Mouse (Mus musculus): ENCODE measurements around the gene Hectd4.

Gene Hectd4

DNA sequence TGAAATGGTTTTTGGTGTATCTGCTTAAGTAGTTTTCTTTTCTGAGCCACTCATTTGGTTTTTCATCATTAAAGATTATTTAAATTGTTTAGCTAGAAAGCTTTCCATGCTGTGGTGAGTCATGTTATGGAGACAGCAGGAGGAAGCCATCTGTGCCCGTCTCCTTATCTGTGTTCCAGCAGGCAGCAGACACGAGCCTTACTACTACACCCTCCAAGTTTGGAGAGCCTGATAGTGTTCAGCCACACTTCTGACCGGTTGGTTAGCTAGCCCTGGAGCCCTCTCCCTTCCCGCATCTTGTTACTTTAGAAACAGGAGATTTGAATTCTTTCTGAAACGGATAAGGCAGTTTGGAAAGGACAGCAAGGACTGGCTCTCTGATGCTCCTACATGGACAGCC lies 16.2 kb downstream of the Hectd4 start:
- DNase-seq (ENCODE audit: low spot score): no peak

- no peak for DNase-seq (ENCODE audit: low spot score)
Measured at GRCm38 (mm10) chr5:121238208-121238607, 18.2 kb downstream of the Hectd4 start.

- DNase-seq (ENCODE audit: low spot score): no peak
Measured at GRCm38 (mm10) chr5:121239846-121240245, 19.8 kb downstream of the Hectd4 start.

- DNase-seq (ENCODE audit: low spot score): no peak
Measured at GRCm38 (mm10) chr5:121241182-121241581, 21.2 kb downstream of the Hectd4 start.

GRCm38 (mm10) chr5:121242261-121242660 lies 22.2 kb downstream of the Hectd4 start:
- no peak for DNase-seq (ENCODE audit: low spot score)

GRCm38 (mm10) chr5:121242701-121243100 lies 22.7 kb downstream of the Hectd4 start:
- DNase-seq (ENCODE audit: low spot score): no peak

- no peak for DNase-seq (ENCODE audit: low spot score)
Measured at GRCm38 (mm10) chr5:121243676-121244364, 23.8 kb downstream of the Hectd4 start.

- no peak for DNase-seq (ENCODE audit: low spot score)
Measured at GRCm38 (mm10) chr5:121244365-121244731, 24.3 kb downstream of the Hectd4 start.

- DNase-seq (ENCODE audit: low spot score): no peak
Measured at GRCm38 (mm10) chr5:121245201-121245600, 25.2 kb downstream of the Hectd4 start.

DNA sequence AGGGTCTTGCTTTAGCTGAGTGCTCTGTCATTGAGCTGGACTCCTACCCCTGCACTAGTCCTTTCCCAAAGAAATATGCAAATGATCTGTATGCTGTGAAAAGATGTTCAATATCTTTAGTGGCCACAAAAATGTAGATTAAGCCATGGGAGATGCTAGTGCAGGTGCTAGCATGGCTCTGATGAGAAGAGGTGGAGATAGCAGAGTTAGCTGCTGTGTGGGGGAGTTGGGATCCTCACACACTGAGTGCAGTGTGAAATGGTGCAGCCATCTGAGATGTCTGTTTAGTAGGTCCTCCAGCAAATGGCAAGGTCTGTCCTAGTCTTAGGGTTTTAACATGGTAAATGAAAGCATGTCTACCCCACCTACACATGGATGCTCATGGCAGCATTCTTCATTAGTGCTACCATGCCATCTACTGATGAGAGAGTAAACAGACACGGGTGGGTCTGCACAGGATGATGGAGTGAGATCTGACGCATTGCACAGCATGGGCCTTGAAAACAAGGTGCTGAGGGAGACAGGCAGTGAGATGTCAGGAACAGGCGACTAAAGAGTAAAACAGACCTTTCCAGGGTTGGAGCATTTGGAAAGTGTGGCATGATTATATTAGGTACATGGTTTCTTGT lies 28.9 kb downstream of the Hectd4 start:
- DNase-seq (ENCODE audit: low spot score): no peak

DNA sequence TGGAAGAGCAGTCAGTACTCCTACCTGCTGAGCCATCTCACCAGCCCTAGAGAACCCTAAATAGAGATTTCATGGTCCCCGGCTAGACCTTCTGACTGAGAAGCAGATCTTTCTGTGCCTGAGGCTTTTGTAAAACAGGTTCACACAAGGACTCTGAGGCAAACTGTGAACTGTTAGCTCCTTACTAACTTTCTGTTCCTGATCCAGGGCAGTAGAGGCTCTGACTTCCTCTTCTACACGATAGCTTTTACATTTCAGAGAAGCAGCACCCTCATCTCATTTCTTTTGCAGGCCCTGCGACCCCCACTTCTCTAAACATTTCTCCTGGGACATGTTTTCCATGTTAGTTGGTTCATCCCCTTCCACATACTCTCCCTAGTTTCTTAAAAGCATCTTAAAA lies 29.7 kb downstream of the Hectd4 start:
- DNase-seq (ENCODE audit: low spot score): no peak

DNA sequence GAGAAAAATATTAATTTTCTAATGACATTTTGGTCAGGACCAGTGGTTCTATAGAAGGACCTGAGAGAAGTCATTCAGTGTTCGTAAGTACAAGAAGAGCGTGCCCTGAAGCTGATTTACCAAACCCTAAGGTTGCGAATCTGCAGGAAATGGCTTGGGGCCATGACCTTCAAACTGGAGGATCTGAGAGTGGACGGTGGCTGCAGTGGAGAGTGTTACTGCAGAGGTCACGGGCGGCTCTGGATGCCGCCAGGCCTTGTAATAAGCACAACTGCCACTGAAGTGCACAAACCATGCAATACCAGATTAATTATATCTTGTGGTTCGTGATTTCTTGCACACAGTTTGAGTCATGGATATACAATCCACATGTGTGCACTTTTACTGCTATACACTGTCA lies 31.8 kb downstream of the Hectd4 start:
- no peak for DNase-seq (ENCODE audit: low spot score)

DNA sequence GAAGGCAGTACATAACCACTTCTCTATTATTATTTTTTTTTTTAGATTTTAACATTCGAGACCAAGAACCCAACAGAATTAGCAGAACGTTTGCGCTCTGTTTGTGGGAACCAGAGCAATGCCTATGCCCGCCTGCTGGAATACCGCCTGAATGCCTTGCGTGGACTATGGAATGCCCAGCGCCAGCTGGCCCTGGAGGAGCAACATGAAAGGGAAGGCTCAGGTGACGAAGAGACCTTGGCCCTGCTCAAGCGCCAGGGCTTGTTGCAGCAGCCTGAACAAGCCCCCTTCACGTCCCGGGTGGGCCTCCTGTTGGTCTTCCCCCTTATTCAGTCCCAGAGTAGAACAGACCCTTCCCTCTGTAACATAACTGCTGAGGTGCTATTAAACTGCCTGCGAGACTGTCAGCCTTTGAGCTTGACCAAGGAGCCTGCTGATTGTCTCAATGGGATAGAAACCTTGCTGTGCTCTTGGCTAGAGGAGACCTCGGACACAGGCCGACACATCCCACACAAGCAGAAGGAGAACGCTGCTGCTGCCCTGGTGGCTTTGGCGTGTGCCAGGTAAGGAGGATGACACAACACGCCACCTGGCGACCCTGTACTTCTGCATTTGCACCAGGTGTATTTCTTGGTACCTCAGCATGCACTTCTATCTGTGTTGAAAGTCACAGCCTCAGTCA lies 33.9 kb downstream of the Hectd4 start:
- DNase-seq (ENCODE audit: low spot score): no peak

GRCm38 (mm10) chr5:121254977-121255376 lies 35.0 kb downstream of the Hectd4 start:
- DNase-seq (ENCODE audit: low spot score): no peak

- no peak for DNase-seq (ENCODE audit: low spot score)
Measured at GRCm38 (mm10) chr5:121261806-121262205, 41.8 kb downstream of the Hectd4 start.

DNA sequence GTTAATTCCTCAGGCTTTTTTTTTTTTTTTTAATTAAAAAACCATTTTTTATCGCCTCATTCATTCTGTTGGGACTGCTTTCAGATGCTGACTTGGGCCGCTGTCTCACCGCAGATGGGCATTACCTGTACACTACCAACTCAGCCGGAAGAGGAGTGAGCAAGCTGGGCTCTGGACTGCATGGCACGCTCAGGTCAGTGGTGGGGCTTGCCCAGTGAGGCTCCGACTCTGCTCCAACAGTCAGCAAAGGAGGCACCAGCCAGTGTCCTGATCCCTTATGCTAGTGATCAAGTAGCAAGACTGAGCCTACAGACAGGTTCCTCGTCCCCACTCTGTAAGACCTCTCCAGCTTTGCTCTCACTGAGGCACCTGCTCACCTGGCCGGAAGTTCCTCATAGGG lies 42.4 kb downstream of the Hectd4 start:
- no peak for DNase-seq (ENCODE audit: low spot score)

DNA sequence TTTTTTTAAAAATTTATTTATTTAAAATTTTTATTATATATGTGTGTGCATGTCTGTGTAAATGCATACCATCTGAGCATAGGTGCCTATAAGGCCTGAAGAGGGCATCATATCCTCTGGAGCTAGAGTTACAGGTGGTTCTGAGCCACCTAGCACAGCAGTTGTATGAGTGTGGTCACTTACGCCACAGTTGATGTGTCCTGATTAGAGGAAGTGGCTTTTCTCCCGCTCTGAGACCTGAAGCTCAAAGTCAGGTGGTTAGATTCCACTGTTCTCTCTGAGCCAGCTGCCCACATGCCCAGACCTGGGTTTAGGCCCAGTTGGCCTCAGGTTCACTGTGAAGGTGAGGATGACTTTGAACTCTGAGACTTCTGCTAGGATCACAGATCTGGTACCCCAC lies 44.6 kb downstream of the Hectd4 start:
- DNase-seq (ENCODE audit: low spot score): no peak

DNA sequence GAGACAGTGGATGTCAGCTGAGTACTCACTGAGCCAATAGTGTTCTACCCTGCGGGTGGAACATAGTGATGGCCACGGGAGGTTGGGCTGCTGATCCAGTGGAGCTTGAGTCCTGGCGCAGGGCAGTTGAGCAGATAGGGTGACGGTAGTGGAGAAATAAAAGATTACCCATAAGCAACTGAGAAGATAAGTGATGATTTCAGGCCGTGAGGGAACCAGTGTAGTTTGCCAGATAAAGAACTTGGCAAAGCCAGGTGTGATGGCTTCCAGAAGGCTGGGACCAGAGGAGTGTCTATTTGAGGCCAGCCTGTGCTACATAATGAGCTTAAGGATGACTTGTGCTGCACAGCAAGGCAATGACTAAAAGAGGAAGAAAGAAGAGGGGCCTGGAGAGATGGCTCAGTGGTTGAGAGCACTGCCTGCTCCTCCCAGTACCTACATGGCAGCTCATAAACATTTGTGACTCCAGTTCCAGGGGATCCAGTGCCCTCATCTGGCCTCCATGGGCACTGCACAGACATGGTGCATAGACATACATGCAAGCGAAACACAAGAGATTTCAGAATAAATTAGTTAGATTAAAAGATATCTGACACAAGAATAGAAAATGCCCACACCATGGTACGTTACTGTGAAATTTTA lies 46.8 kb downstream of the Hectd4 start:
- DNase-seq (ENCODE audit: low spot score): no peak

DNA sequence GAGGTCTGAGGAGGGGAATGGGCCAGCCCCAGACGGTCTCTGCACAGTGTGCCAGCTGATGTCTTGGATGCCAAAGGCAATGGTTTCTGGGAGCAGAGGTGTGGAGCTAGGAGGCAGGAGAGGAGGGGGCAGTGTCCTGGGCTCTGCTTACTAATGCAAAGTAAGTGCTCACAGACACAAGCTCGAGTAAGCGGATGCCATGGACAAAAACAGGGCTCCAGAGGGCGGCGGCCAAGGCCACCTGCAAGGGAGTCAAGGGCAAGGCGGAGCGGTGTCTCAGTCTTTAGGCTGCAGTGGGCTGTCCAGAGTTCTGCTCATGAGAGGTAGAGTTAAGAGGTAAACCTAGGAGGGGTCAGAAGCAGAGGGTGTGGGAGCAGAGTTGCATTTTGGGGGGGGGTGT lies 51.0 kb downstream of the Hectd4 start:
- no peak for DNase-seq (ENCODE audit: low spot score)

DNA sequence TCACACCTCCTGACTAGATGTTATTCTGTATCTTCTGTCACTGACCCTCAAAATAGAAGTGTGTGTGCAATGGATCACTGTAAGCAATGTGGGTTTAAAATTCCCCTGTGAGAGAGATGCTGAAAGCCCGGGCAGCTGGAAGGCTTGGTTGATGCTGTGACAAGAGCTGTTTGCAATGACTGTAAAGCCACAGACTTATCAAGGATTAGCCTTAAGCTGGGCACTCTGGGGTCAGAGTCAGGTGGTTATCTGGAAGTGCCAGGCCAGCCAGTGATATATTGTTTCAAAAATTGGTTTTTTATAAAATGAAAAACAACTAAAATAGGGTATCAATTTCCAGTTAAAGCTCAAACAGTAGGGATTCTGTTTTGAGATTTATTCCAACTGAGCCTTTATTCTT lies 56.8 kb downstream of the Hectd4 start:
- DNase-seq (ENCODE audit: low spot score): no peak

DNA sequence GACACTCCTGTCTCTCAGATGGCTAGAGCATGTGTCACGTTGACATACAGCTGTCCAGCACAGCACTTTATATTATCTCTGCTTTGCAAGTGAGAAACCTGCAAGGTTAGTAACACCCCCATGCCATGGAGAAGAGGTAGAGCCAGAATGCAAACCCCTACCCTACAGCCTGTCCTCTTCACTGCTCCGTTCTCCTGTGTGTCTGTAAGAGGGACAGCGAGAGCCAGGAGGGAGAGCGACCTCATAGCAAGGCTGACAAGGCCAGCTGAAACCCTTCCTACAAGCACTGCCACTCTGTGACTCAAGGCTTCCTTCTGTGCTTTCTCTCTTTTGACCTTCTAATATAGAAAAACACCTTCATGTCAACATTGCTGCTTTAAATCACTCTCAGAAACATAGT lies 60.4 kb downstream of the Hectd4 start:
- no peak for DNase-seq (ENCODE audit: low spot score)

DNA sequence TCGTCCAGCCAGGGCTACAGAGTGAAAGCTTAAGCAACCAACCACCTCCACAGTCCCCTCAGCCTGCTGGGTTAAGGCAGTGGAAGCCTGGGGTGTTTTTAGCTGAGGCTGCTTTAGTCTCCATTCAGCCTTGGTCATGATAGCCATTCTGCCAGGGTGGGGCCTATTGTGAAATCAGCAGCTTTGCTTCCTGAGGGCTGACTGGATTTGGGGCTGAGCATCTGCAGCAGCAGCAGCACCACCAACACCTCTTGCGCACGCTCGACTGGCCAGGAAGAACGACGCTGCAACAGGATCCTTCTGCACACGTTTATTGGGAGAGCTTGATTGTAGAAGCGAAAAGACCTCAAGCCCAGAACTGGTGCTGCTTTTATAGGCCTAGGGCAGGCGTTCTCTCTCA lies 63.0 kb downstream of the Hectd4 start:
- DNase-seq (ENCODE audit: low spot score): no peak

- DNase-seq (ENCODE audit: low spot score): no peak
Measured at GRCm38 (mm10) chr5:121284816-121285215, 64.8 kb downstream of the Hectd4 start.

Data from urinary bladder, postnatal 10 days (tissue).